Mouse (Mus musculus) thymus, postnatal 25 days (tissue): ENCODE data around the gene Il1rl2.
"Not testable (repeated sequence)": the region's sequence is repeated elsewhere in the genome, so short reads cannot be mapped to it uniquely, and the experiment has no call there.

Experiments
- DNase-seq: peaks from one replicate; pipeline ENCODE4 v3.0.0; 2022

Gene Il1rl2

DNA sequence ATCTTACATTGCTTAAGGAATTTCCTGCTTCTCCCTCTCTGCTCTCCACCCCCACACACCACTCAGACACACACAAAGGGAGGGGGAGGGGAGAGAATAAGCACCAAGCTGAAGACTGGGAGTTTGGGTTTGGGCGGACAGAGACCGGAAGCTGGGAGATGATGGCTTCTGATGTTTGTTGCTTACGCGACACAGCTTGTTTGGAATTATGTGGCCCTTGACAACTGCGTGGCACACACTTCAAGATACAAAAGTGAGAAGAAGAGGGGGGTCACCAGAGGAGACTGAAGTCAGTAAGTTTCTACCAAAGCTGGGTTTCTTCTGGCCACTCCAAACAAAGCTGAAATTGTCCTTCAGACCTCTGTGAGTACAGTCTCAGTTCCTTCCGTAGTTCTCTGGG lies at the start of gene Il1rl2:
Gene Il1rl2, plus strand, starts transcription at position 154 of the 400 bp plus-strand sequence.
- peak; percentile 45 for DNase-seq

DNA sequence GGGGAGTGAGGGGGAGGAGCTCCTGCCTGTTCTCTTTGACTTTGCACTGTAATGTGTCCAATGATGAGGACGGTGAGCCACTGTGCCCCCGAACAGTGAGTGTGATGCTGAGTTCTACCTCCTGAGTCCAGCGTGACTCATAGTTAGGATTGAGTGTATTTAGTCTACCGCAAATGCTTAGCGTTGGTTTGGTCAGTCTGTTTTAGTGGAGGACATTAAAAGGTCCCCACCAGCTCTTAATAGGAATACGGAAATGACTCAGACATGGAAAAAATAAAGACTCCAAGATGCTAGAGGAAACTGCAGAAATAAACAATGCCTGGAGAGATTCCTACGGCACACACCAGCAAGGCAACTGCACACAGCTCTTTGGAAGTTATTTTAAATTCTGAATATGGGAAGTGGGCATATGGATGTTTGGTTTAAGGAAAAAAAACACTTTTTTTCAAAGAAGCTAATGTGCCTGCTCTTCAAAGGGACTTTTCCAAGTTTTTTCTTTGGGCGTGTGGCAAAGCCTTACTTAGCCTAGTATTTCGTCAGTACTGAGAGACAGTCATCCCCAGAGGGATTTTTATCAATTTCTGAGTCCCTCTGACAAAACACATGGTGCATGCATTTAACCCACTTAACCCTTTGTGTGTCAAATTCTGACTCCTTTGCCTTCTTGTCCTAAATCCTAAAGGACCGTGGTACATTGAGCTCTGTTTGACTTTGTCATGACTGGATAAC lies 49.0 kb upstream of the Il1rl2 start:
- no peak for DNase-seq

DNA sequence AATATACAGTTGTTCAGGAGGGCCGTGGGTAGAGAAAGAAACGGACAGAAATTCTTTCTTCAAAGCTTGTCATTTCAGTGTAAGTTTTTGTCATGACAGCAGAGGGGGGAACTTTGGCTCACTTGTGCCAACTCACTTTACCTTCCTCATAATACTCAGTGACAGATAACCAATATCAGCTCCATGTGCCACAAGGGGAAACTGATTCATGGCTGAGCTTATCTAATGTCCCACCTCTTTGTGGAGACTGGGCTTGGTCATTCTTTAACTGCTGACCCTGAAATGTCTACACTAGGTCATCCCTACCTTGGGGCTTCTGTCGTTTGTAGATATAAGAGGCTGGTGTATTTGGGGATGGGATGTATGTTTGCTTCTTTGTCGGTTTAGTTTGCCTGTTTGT lies 46.5 kb upstream of the Il1rl2 start:
- DNase-seq, result no peak

- no peak for DNase-seq
Observed at GRCm38 (mm10) chr1:40278720-40279119, 45.7 kb upstream of the Il1rl2 start.

DNA sequence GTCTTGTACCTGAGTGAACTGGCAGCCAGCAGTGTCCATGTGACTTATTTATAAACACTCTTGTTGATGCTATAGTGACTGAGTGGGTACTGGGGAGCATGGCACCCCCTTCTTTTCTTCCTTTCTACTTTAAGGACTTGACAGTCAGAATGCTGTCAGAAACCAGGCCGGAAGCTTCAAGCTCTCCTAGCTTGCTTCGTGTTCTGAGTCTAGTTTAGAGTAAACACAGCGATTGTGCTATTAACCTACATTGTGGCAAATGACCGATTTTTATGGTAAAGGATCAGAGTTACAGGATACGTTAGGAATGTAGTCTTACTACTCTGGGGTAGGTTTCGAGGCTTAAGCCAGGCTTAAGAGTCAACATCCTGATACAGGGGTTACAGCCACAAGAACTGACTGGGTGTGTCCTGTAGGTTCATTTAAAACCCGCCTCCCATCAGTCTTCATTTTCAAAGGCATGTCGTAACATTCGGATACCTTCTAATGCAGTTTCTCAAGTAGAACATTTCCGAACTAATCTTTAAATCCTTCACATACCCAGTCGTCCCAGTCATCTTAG lies 45.1 kb upstream of the Il1rl2 start:
- no peak for DNase-seq

- DNase-seq, result no peak
Observed at GRCm38 (mm10) chr1:40281950-40282349, 42.5 kb upstream of the Il1rl2 start.

- DNase-seq, result no peak
Observed at GRCm38 (mm10) chr1:40282394-40282793, 42.0 kb upstream of the Il1rl2 start.

- no peak for DNase-seq
Observed at GRCm38 (mm10) chr1:40283995-40284394, 40.4 kb upstream of the Il1rl2 start.

DNA sequence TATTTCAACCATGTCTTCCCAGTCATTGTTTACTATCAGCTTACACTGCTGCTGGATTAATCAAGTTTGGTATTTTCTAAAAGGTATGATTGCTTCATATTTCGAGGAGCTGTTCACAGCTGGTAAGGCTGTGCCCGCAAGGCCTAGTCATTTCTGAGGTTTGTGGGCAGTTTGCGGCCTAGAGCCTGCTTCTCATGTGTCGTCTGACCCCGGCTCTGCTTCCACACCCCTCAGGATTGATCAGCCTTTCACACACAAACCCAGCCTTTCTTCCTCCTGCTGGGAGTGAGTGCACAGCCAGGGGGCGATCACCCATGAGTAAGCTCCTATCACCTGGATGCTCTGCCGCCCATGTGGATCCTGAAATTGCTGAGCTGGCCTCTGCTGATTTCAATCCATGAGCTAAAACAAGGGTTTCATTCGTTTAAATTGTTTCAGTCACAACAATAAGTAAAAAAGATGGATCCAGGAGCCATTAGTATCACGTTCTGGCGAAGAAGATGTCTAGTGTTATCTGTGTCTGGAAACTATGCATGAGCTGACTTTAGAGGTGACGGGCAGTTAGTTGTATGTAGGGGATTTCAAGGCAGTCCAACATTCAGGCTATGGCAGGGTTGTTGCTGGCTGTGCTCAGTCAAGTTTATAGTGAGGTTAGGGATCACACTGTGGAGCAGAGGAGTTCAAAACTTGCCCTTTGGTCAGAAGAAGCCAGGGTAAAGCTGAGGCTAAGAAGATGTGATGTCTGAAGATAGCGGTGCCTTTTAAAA lies 33.7 kb upstream of the Il1rl2 start:
- peak; percentile 7 for DNase-seq

GRCm38 (mm10) chr1:40292231-40292630 lies 32.2 kb upstream of the Il1rl2 start:
- DNase-seq, result no peak

DNA sequence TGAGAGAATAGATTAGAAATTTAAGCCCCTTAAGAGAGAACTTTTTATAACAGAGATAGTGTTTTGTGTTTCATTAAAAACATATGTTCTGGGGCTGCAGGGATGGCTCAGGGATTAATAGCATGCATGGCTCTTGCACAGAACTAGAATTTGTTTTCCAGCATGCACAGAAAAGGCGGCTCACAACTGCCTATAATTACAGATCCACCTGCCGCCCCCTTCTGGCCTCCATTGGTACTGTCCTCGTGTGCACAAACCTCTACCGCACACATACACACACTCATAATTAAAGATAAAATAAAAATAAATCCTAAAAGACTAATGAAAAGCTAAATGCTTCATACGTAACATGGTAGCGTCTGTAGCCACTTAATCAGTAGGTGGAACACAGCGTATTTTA lies 30.5 kb upstream of the Il1rl2 start:
- no peak for DNase-seq

DNA sequence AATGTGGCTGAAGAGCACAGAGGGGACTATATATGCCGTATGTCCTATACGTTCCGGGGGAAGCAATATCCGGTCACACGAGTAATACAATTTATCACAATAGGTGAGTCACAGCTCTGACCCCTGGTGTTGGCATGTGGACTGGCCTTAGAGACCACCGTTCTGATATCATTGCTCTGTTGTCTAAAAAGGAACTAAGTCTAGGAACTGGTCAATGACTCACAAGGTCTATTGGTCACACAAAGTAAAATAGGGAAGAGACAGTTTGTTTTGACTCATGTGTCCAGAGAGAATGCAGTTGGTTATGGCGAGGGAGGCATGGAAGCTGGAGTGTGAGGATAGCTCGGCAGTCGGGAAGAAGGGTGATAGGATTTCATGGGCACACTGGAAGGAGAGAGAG lies 29.6 kb upstream of the Il1rl2 start:
- no peak for DNase-seq

GRCm38 (mm10) chr1:40298053-40298452 lies 26.4 kb upstream of the Il1rl2 start:
- no peak for DNase-seq

DNA sequence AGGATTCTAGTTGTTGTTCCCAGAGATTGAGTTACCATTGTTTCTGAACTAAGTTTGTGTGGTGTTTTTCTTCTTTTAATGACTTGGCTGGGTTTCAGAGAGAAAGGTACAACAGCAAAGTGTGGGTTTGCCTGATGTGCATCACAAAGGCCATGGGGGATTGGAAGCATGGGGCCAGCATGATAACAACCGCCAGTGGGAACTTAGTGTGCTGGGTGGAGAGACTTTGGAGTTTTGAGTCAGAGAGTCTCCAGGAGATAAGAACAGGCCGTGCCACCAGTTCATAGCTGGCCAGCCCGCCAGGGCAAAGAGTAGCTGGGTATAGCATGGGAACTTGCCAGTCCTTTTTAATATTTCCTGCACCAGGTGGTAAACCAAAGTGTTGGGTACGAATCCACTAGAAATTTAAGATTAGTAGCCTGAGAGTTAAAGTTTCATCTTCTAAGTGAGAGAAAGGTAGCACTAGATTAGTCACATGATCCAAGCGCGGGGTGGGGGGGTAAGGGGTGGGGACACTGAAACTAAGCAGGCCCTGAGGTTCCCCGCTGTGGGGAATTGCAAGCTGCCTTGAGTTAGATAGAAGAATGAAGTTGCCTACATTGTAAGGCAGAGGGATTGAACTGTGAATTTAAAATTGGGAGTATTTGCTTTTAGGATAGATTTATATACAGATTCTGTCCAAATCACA lies 21.1 kb upstream of the Il1rl2 start:
- DNase-seq, result no peak

- DNase-seq, result not testable (repeated sequence)
Observed at GRCm38 (mm10) chr1:40304321-40304720, 20.1 kb upstream of the Il1rl2 start.

DNA sequence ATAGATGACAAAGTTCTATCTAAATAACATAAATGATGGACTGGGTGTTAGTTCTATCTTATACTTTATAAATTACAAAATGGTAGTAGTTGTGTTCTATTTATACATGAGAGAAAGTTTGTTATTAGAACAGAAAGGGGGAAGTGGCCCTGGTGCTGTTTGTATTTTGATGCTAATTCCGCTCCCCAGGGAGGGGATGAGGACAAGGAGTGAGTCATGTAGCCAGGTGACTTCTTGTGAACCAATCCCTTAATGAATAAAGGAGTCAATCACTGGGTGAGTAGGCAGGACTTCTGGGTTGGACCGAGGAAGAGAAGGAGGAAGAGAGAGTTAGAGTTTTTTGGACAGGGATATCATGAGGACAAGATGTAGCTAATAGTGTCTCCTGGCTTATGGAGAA lies 18.3 kb upstream of the Il1rl2 start:
- no peak for DNase-seq

GRCm38 (mm10) chr1:40311123-40311522 lies 13.3 kb upstream of the Il1rl2 start:
- DNase-seq, result no peak

DNA sequence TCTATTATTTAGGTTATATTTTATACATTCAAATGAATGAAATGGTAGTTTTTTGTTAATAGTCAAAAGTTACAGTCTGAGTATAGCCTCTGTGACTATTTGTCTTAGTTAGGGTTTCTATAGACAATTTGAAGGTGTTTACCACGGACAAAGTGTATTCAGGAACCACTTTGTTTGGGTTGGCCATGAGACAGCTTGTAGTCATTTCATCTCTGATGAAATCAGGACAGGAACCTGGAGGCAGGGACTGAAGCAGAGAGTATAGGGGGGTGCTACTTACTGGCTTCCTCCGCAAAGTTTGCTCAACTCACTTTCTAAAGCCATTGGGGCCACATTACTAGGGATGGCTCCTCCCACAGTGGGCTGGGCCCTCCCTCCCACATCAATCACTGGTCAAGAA lies 12.8 kb upstream of the Il1rl2 start:
- no peak for DNase-seq

- no peak for DNase-seq
Observed at GRCm38 (mm10) chr1:40314016-40314415, 10.4 kb upstream of the Il1rl2 start.

DNA sequence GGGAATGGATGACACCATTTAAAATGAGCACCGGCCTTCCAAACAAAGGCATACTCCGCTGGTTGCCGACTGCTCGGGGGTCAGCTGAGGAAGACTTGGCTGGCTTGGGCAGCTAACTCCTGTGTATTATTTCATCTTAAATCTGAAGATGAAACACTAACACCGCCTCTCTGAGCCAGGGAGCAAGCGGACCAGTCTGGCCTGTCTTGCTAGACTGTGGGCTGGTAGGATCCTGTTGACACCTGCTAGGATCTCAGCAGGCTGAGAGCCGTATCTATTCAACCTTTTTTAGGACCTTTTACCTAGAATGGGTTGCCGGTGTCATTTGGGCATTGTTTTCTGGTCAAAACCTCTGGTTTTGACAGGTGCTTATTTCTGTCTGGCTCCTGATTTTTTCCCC lies 6.8 kb upstream of the Il1rl2 start:
- DNase-seq, result no peak

- no peak for DNase-seq
Observed at GRCm38 (mm10) chr1:40321824-40322223, 2.6 kb upstream of the Il1rl2 start.

- no peak for DNase-seq
Observed at GRCm38 (mm10) chr1:40322543-40322942, 1.9 kb upstream of the Il1rl2 start.

- DNase-seq, result peak; percentile 21
Observed at GRCm38 (mm10) chr1:40324955-40325702, 719 bp downstream of the Il1rl2 start.
